Mouse (Mus musculus) cortical plate, adult 2 months (tissue): ENCODE results near the gene Igfbpl1. TPM values are rescaled to one million over a fixed set of nuclear protein-coding genes. Genes with fewer than 3 reads are reported as not detected.
A peak's percentile ranks its signal among the peaks of the same experiment; 100 is the strongest.

Experiments
- H3K27ac ChIP-seq: fragments of 200-500 bp; 2 replicates; pipeline ENCODE4 v1.5.1; 2012; ENCODE audit warnings: low read length, control low read depth, inconsistent platforms; ENCODE audit not compliant: insufficient read depth
- H3K4me1 ChIP-seq: fragments of 200-500 bp; 2 replicates; pipeline ENCODE4 v1.6.1; 2011; ENCODE audit warnings: low read length; ENCODE audit not compliant: control insufficient read depth, insufficient read depth
- H3K4me3 ChIP-seq: fragments of 200-500 bp; 2 replicates; pipeline ENCODE4 v1.5.1; 2011; ENCODE audit warnings: mild to moderate bottlenecking, low read length, control low read depth; ENCODE audit not compliant: insufficient read depth
- CTCF ChIP-seq: fragments of 200-500 bp; IDR thresholded peaks from 2 replicates; pipeline ENCODE4 v1.5.1; 2011; ENCODE audit warnings: mild to moderate bottlenecking, control low read depth, low read length; ENCODE audit not compliant: insufficient read depth; ENCODE audit errors: extremely low read depth
- POLR2A ChIP-seq: fragments of 200-500 bp; IDR thresholded peaks from 2 replicates; pipeline ENCODE4 v1.6.1; 2011; ENCODE audit warnings: mild to moderate bottlenecking, low read length, control low read depth; ENCODE audit not compliant: insufficient read depth; ENCODE audit errors: extremely low read depth
- polyA plus RNA-seq: library from polyadenylated mRNA; depleted of rRNA; stranded (reverse); fragments of >200 nt; gene quantifications from 2 replicates; pipeline ENCODE4 v1.2.3, GENCODE M21; 2012

Igfbpl1 gene
- polyA plus RNA-seq, 1 experiment, result 1.2 TPM

GRCm38 (mm10) chr4:45822781-45823575, 3.7 kb downstream of the Igfbpl1 start:
- no peak for TF ChIP-seq POLR2A
- TF ChIP-seq CTCF, result no peak
- Histone ChIP-seq H3K4me3 (no peak overlapping the region), H3K27ac (no peak overlapping the region), H3K4me1 (0 out of 2 replicates have a peak, but pooled peaks cover 1% of the 10 kb centered on the region)

GRCm38 (mm10) chr4:45821995-45822394, 4.7 kb downstream of the Igfbpl1 start:
- Histone ChIP-seq H3K4me1 (0 out of 2 replicates have a peak, but pooled peaks cover 1% of the 10 kb centered on the region), H3K27ac (no peak overlapping the region), H3K4me3 (no peak overlapping the region)
- TF ChIP-seq POLR2A, result no peak
- no peak for TF ChIP-seq CTCF

- H3K4me3 ChIP-seq, result no peak overlapping the region
- TF ChIP-seq CTCF (peak; percentile 77), POLR2A (no peak)
- 0 out of 2 replicates have a peak, but pooled peaks cover 1% of the 10 kb centered on the region for H3K4me1 ChIP-seq
- H3K27ac ChIP-seq, result no peak overlapping the region
These were observed 6.5 kb downstream of the Igfbpl1 start for GRCm38 (mm10) chr4:45820074-45820830.

- Histone ChIP-seq H3K4me3 (0 out of 2 replicates have a peak overlapping the region, but pooled peaks have one; percentile 4), H3K4me1 (0 out of 2 replicates have a peak, but pooled peaks cover 1% of the 10 kb centered on the region), H3K27ac (no peak overlapping the region)
- TF ChIP-seq CTCF, result no peak
- TF ChIP-seq POLR2A, result no peak
These were observed 7.4 kb downstream of the Igfbpl1 start for GRCm38 (mm10) chr4:45819208-45819931.

DNA sequence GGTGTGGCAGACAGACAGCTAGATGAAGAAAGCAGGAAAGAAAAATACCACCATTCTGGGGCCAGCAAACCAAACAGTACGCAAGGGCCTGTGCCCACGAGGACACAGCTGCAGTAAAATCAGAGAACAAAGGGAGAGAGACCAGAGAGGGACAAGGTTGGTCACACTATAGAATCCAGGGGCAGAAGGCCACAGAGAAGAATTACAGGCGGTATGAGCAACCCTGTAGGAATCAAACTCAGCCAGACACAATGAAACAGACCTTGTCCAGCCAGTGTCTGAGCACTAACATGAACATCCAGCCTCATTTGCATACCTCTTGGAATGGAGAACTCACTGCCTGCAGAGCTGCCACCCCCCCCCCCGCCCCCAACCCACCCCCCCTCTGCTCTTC, 7.9 kb downstream of the Igfbpl1 start:
- 0 out of 2 replicates have a peak, but pooled peaks cover 1% of the 10 kb centered on the region for H3K4me1 ChIP-seq
- no peak overlapping the region for H3K27ac ChIP-seq
- TF ChIP-seq CTCF, result no peak
- no peak for TF ChIP-seq POLR2A

GRCm38 (mm10) chr4:45815542-45815941, 11.2 kb downstream of the Igfbpl1 start:
- no peak overlapping the region for H3K27ac ChIP-seq
- no peak for TF ChIP-seq POLR2A
- peak; percentile 48; the same call in 1 of the 2 replicates for TF ChIP-seq CTCF
- 0 out of 2 replicates have a peak, but pooled peaks cover 1% of the 10 kb centered on the region for H3K4me1 ChIP-seq
- H3K4me3 ChIP-seq, result no peak overlapping the region

More for the DNA sequence above, 7.9 kb downstream of the Igfbpl1 start:
- H3K4me3 ChIP-seq, result no peak overlapping the region

DNA sequence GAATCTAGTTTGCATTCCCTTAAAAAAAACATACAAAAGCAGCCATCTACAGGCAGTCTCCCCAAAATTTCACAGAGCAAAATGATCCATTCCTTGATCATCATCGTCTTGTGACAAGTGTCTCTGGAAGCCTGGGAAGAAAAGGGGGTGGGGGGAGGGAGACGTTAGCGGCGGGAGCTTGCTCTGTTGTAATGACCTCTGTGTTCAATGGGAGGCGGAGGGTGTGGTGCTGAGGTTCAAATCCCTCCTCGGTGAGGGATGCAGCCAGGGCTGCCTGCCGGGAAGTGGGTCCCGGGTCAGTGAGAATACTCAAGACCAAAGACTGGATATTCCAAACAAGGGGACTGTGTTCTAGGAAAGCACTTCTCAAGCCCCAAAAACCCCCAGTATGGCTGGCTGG, 15.5 kb downstream of the Igfbpl1 start:
- TF ChIP-seq POLR2A (no peak), CTCF (no peak)
- Histone ChIP-seq H3K27ac (no peak overlapping the region), H3K4me3 (no peak overlapping the region), H3K4me1 (no peaks in the 10 kb centered on the region)

GRCm38 (mm10) chr4:45808034-45808433, 18.7 kb downstream of the Igfbpl1 start:
- TF ChIP-seq CTCF, result no peak
- no peak overlapping the region for H3K4me3 ChIP-seq

DNA sequence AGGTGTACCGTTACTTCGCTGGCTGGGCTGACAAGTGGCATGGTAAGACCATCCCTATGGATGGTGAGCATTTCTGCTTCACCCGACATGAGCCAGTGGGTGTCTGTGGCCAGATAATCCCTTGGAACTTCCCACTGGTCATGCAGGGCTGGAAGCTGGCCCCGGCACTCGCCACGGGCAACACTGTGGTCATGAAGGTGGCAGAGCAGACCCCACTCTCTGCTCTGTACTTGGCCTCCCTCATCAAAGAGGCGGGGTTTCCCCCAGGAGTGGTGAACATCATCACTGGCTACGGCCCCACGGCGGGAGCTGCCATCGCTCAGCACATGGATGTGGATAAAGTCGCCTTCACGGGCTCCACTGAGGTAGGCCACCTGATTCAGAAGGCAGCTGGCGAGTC, 23.8 kb downstream of the Igfbpl1 start:
- Histone ChIP-seq H3K4me3 (no peak overlapping the region), H3K27ac (no peak overlapping the region), H3K4me1 (no peaks in the 10 kb centered on the region)
- TF ChIP-seq POLR2A, result no peak
- no peak for TF ChIP-seq CTCF

More at GRCm38 (mm10) chr4:45808034-45808433, 18.7 kb downstream of the Igfbpl1 start:
- Histone ChIP-seq H3K27ac (no peak overlapping the region), H3K4me1 (no peaks in the 10 kb centered on the region)
